Mouse (Mus musculus): ENCODE measurements around the gene Atg4d. TPM values are rescaled to one million over a fixed set of nuclear protein-coding genes. Genes with fewer than 3 reads are reported as not detected.
"Not testable (repeated sequence)": the region's sequence is repeated elsewhere in the genome, so short reads cannot be mapped to it uniquely, and the experiment has no call there.

Gene Atg4d
- polyA plus RNA-seq, 1 experiment from 2014 or later: 42.7 TPM

- in situ Hi-C loops (cut with MboI; ENCODE audit: low pct_unique_long_range_greater_than_20kb): no loop called here
- ChIA-PET CTCF (interaction anchor here (0.6 to 3.8 kb wide), 4 partner anchors 9 to 101 kb away, joined by 3 to 19 read pairs (median 12); no protein-coding TSS in a partner anchor), POLR2A (interaction anchor here (1.0 to 2.2 kb wide), 3 partner anchors 9 to 35 kb away, joined by 3 to 13 read pairs (median 3); no protein-coding TSS in a partner anchor)
- H3K27me3 ChIP-seq: no peaks in the 10 kb centered on the region
- no peak for TF ChIP-seq CTCF (IDR thresholded peaks at IDR 0.05)
- DNase-seq (ENCODE audit: low read depth, low spot score): no peak
- ATAC-seq: no peak
Observed at GRCm38 (mm10) chr9:21321513-21321835, 56.4 kb downstream of the Atg4d start.

- no peak for ATAC-seq
- in situ Hi-C loops (cut with MboI; ENCODE audit: low pct_unique_long_range_greater_than_20kb): no loop called here
- H3K27me3 ChIP-seq: no peaks in the 10 kb centered on the region
- no peak for DNase-seq (ENCODE audit: low read depth, low spot score)
- ChIA-PET CTCF (interaction anchor here (3.6 kb wide), 1 partner anchor 14 kb away, joined by 15 read pairs; no protein-coding TSS in a partner anchor), POLR2A (no interaction called here)
- no peak for TF ChIP-seq CTCF (IDR thresholded peaks at IDR 0.05)
Observed at GRCm38 (mm10) chr9:21322211-21322916, 57.3 kb downstream of the Atg4d start.

- ChIA-PET POLR2A (interaction anchor here (0.7 kb wide), 1 partner anchor 99 kb away, joined by 3 read pairs; no protein-coding TSS in a partner anchor), CTCF (interaction anchor here (1.2 to 3.6 kb wide), 2 partner anchors 13 to 35 kb away, joined by 4 to 15 read pairs; no protein-coding TSS in a partner anchor)
- ATAC-seq; H3K27me3 ChIP-seq; in situ Hi-C loops (cut with MboI; ENCODE audit: low pct_unique_long_range_greater_than_20kb); DNase-seq (ENCODE audit: low read depth, low spot score): not testable (repeated sequence)
Observed at GRCm38 (mm10) chr9:21322917-21323297, 57.8 kb downstream of the Atg4d start.

- no peak for ATAC-seq
- POLR2A ChIA-PET: interaction anchor here (0.5 kb wide), 1 partner anchor 9 kb away, joined by 4 read pairs; no protein-coding TSS in a partner anchor
- in situ Hi-C loops (cut with MboI; ENCODE audit: low pct_unique_long_range_greater_than_20kb): no loop called here
- DNase-seq (ENCODE audit: low read depth, low spot score): no peak
- TF ChIP-seq CTCF (IDR thresholded peaks at IDR 0.05): no peak
- CTCF ChIA-PET: no interaction called here
- no peaks in the 10 kb centered on the region for H3K27me3 ChIP-seq
Observed at GRCm38 (mm10) chr9:21324269-21324668, 59.2 kb downstream of the Atg4d start.

Other genes with a start within 250 kb of the Atg4d start
- 0.06 TPM for gene Icam1, start 249.3 kb upstream of the Atg4d start, polyA plus RNA-seq (2021)
- gene Icam4, start 235.9 kb upstream of the Atg4d start, polyA plus RNA-seq (2021): 0.99 TPM
- 1.1 TPM for gene Icam5, start 233.2 kb upstream of the Atg4d start, polyA plus RNA-seq (2021)
- gene Zglp1, start 198.2 kb upstream of the Atg4d start, polyA plus RNA-seq (2021): 0.10 TPM
- gene Gm49373, start 192.2 kb upstream of the Atg4d start, polyA plus RNA-seq (2021): 0.15 TPM
- 61.0 TPM for gene Fdx1l, start 191.7 kb upstream of the Atg4d start, polyA plus RNA-seq (2021)
- 1.2 TPM for gene Gm38431, start 173.3 kb upstream of the Atg4d start, polyA plus RNA-seq (2021)
- 65.4 TPM for gene Raver1, start 173.3 kb upstream of the Atg4d start, polyA plus RNA-seq (2021)
- 20.3 TPM for gene Tyk2, start 134.1 kb upstream of the Atg4d start, polyA plus RNA-seq (2021)
- 312 TPM for gene Cdc37, start 115.3 kb upstream of the Atg4d start, polyA plus RNA-seq (2021)
- 3.0 TPM for gene Pde4a, start 99.6 kb upstream of the Atg4d start, polyA plus RNA-seq (2021)
- 49.7 TPM for gene Keap1, start 25.9 kb upstream of the Atg4d start, polyA plus RNA-seq (2021)
- gene S1pr5, start 16.9 kb upstream of the Atg4d start, polyA plus RNA-seq (2021): not detected
- gene Kri1, start 22.7 kb downstream of the Atg4d start, polyA plus RNA-seq (2021): 36.9 TPM
- 47.4 TPM for gene Cdkn2d, start 26.1 kb downstream of the Atg4d start, polyA plus RNA-seq (2021)
- not detected for gene Ap1m2, start 47.0 kb downstream of the Atg4d start, polyA plus RNA-seq (2021)
- gene Slc44a2, start 55.4 kb downstream of the Atg4d start, polyA plus RNA-seq (2021): 245 TPM
- 110 TPM for gene Ilf3, start 102.6 kb downstream of the Atg4d start, polyA plus RNA-seq (2021)
- gene Qtrt1, start 146.5 kb downstream of the Atg4d start, polyA plus RNA-seq (2021): 30.2 TPM
- gene Dnm2, start 159.6 kb downstream of the Atg4d start, polyA plus RNA-seq (2021): 75.2 TPM
- 63.0 TPM for gene Tmed1, start 245.0 kb downstream of the Atg4d start, polyA plus RNA-seq (2021)

Data from Patski (cell line).